Mouse (Mus musculus) E14TG2a.4 (cell line): ENCODE data around the gene Stxbp4.

Experiments used
- CTCF ChIP-seq: conservative IDR thresholded peaks from 2 replicates; pipeline ENCODE4 v1.5.1; 2014; ENCODE audit warnings: low read length
- NANOG ChIP-seq: IDR thresholded peaks from 2 replicates; pipeline ENCODE4 v1.6.1; 2014; ENCODE audit warnings: borderline replicate concordance, low read length, mixed read lengths

DNA sequence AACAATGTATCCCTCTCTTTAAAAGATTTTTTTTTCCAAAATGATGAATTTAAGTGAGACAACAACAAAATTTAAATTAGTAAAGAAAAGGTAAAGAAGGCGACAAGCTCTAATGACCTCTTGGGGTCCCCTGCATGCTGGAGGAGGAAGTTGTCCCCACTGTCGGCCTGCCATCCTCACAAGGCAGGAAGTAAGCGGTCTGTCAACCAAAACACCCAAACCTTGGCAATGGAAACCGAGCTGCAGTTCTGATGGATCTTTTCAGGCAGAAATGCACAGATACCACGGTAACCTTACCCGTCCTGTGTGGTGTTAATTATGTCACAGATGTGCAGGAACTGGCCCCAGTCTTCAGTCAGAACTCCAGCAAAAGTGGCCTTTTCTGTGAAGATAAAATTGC lies 46.9 kb upstream of the Stxbp4 start:
- TF ChIP-seq CTCF (no peak), NANOG (no peak)
